Mouse (Mus musculus) lung, postnatal 10 days (tissue): Measurements from ENCODE around the gene Poc1a.
A peak's percentile ranks its signal among the peaks of the same experiment; 100 is the strongest.

ENCODE experiments used
- DNase-seq: peaks from one replicate; pipeline ENCODE4 v3.0.0; 2021

Gene Poc1a

DNA sequence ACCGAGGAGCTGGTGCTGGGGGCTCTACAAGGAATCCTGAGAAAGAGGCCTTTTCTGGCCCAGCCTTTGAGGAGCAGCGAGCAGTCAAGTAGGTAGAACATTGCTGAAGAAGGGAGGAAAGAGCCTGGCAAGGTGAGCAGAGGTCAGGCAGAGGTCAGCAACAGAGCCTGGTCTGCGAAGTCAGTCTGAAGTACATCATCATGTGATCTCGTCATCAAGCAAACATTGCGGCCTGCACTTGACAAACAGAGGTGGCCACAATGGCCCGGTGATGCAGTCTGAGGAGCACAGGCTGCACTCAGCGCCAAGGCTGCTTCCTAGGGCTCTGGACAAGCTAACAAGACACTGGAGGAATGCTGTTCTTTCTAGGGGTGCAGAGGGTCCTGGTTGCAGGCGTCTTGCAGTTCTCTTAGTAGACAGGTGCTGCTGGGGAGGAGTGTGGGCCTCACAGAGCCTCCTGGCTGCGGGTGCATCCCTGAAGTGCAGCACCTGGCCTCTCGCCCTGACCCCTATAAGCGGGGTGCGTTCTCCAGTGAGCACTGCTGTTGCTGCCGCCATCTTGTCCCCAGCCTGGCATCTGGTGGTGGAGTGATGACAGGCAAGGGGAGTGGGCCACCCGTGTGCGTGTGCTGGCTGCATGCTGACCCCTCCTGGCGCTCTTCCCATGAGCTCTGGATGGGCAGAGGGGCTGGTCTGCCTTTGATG, 21.7 kb downstream of the Poc1a start:
- peak; percentile 31 for DNase-seq

GRCm38 (mm10) chr9:106303460-106303960, 22.6 kb downstream of the Poc1a start:
- no peak for DNase-seq

GRCm38 (mm10) chr9:106305228-106305627, 24.4 kb downstream of the Poc1a start:
- DNase-seq = peak; percentile 39

GRCm38 (mm10) chr9:106306662-106307351, 25.9 kb downstream of the Poc1a start:
- DNase-seq = peak; percentile 85

- DNase-seq = no peak
Measured at GRCm38 (mm10) chr9:106308151-106308550, 27.3 kb downstream of the Poc1a start.

- peak; percentile 49 for DNase-seq
Measured at GRCm38 (mm10) chr9:106308555-106308954, 27.7 kb downstream of the Poc1a start.

DNA sequence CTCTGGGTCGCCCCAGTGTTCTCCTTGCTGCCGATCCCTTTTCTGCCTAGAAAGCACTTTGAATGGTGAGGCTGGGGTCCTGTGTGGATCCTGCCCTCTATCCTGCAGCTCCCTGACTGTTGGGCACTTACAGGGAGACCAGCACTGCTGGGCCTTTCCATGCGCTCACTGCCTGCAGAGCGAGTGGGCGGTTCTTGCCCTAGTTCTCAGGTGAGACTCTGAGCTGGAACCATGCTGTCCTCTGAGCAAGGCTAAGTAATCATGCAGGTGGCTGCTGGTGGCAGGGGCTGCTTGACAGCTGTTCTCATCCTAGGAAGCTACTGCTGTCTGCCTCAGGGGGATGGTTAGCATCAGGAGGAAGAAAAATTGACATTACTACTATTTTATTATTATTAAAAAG, 28.1 kb downstream of the Poc1a start:
- no peak for DNase-seq

DNA sequence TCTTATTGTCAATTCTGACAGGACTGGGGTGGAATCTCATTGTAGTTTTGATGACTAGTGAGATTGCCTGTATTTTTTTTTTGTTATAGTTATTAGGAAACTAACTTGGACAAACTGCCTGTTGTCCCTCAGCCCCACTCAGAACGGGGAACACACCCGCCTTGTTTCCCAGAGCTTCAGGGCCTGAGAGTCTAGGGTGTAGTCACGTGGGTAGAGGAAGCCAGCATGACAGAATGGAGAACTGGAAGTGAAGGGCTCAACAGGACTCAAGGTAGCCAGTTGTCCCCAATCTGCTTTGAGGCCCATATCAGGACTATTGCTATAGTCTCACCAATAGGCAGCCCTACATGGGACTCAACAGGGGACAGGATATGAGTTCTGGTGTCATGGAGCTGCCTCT, 29.0 kb downstream of the Poc1a start:
- no peak for DNase-seq

DNA sequence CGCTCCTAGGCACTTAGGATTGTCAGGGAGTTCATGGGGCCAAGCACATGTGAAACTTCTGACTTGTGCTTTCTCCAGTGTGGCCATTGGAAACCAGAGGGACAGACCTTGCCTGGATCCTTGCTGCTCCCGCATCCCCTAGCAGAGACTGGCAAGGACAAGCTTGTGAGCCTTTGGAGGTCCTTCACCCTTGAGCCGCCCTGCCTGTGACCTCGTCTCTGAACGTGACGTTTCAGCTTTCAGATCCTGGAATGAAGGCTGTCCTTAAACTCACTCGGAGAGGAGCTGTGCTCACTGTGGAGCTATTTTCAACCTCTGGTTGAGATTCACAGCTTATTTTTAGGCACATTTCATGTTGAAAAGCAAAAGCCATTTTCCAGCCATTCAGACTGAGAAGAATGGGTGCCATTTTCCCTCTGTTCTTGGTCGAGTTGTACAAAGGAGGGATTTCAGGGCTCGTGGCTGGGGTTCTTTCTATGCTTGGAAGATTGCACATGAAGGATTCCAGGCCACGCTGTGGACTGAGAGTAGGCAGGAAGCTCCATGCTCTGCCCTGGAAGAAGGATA, 30.8 kb downstream of the Poc1a start:
- DNase-seq = no peak

DNA sequence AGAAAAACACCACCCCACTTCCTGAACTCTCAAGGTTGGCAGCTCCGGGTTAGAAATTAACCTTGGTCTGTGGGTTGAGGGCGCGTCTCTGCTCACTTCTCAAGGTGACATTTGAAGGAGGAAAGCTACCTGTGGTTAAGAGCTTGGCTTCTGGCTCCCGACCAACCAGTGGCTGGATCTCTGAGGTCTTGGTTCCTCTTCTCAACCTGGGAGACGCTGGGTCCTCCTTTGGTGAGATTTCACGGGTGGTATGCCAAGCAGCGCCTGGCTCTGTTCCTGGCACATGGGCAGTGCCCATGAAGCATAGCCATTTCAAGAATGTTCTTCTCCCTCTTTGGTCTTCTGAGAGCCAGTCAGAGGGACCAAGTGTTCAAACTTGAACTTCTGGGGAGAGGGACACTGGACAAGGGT, 32.1 kb downstream of the Poc1a start:
- peak; percentile 31 for DNase-seq

DNA sequence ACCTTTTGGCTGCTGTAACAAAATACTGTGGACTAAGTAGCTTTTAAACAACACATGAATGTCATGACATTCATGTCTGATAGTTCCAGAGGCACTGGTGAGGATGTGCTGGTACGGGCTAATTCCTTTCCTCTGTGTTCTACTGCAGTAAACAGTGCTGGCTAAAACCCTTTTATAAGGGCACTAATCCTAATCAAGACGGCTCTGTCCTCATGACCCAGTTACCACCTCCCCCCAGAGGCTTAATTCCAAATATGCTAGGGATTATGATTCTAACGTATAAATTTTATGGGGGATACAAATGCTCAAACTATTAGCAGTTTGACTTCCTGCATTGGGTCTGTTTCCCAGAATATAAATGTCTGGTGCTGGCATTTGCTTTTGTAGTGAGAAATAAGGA, 33.3 kb downstream of the Poc1a start:
- no peak for DNase-seq

GRCm38 (mm10) chr9:106318074-106318473, 37.2 kb downstream of the Poc1a start:
- DNase-seq = no peak

GRCm38 (mm10) chr9:106319095-106319494, 38.2 kb downstream of the Poc1a start:
- no peak for DNase-seq

- no peak for DNase-seq
Measured at GRCm38 (mm10) chr9:106322497-106322896, 41.6 kb downstream of the Poc1a start.

DNA sequence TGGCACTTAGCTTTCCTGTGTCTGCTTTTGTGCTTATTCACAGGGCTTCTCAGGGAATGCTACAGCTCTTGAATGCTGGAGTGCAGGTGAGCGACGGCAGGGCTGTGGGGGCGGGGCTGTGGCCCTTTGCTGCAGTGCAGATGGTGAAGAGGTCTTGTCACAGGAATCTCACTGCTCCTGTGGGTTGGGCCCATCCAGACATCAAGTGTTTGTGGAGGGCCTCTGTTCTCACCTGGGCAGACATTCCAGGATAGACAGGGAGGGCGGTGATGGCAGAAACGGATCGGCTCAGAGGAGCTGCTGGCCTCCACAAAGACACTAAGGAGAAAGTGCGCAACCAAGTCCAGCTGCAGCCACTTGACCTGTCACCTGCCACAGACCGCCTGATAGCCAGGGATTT, 45.4 kb downstream of the Poc1a start:
- peak; percentile 73 for DNase-seq

GRCm38 (mm10) chr9:106327125-106327809, 46.4 kb downstream of the Poc1a start:
- DNase-seq = no peak

DNA sequence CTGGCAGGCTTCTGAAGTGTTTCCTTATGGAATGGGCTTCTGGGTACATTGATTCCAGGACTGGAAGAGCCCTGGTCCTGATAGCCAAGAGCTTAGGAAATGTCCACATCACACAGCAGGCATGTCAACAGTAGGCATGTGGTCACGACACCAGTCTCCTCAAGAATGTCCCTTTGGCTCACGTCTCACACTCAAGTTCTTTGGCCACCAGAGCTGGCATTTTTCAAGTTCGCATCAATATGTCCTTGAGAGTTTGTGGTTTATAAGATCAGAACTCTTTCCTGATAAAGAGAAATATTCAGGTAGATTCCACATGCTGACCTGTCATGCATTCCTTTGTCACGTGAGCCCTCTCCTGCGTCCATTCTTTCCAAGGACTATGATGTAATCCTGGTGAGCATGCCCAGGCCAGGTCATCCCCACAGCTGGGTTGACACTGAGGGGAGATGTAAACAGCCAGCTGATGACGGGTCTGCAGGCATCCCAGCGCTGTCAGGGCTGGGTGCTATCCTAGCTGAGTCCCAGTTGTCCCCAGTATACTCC, 47.3 kb downstream of the Poc1a start:
- peak; percentile 69 for DNase-seq

GRCm38 (mm10) chr9:106328772-106329511, 48.1 kb downstream of the Poc1a start:
- no peak for DNase-seq

GRCm38 (mm10) chr9:106332746-106333145, 51.9 kb downstream of the Poc1a start:
- DNase-seq = no peak

- DNase-seq = no peak
Measured at GRCm38 (mm10) chr9:106337620-106338019, 56.8 kb downstream of the Poc1a start.

- peak; percentile 35 for DNase-seq
Measured at GRCm38 (mm10) chr9:106338462-106339172, 57.8 kb downstream of the Poc1a start.

DNA sequence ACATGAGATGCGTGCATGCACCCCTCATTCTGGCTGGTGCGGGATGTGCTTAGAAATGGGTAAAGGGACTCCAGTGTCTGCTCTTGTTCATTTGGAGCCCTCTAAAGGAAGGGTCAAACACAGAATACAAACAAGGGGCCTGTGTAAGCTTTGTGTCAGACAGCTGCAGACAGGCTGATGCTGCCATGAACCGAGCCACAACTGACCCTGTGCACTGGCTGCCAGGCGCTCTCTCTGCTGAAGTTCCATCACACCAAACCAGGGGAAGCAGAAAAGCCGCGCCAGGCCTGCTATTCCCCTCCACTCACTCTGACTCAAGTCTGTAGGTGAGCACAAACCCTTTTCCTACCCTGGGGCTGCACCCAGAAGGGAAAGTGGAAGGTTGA, 58.3 kb downstream of the Poc1a start:
- DNase-seq = no peak
